Mouse (Mus musculus) layer of hippocampus, postnatal 36 days (tissue): ENCODE measurements around the gene Pak2. TPM values are rescaled to one million over a fixed set of nuclear protein-coding genes. Genes with fewer than 3 reads are reported as not detected.
A peak's percentile ranks its signal among the peaks of the same experiment; 100 is the strongest.
"Not testable (repeated sequence)": the region's sequence is repeated elsewhere in the genome, so short reads cannot be mapped to it uniquely, and the experiment has no call there.

Experiments
- DNase-seq, 2 experiments: peaks; one replicate each; pipeline ENCODE4 v3.0.0; 2022
- total RNA-seq, 2 experiments: library from RNA; stranded (reverse); gene quantifications; 2 replicates each; pipeline ENCODE4 v1.2.3; 2021

The Pak2 gene
- total RNA-seq, 2 experiments from 2014 or later: 29.1 to 30.8 TPM

- DNase-seq: no peak
Observed at GRCm38 (mm10) chr16:32091466-32091865, 12.3 kb upstream of the Pak2 start.

GRCm38 (mm10) chr16:32087629-32088443 is 8.7 kb upstream of the Pak2 start:
- no peak for DNase-seq

- DNase-seq: no peak
Observed at GRCm38 (mm10) chr16:32078408-32078990, 643 bp downstream of the Pak2 start.

- DNase-seq: no peak
Observed at GRCm38 (mm10) chr16:32077648-32078407, 1.3 kb downstream of the Pak2 start.

GRCm38 (mm10) chr16:32076406-32076805 is 2.7 kb downstream of the Pak2 start:
- no peak for DNase-seq

- DNase-seq: no peak
Observed at GRCm38 (mm10) chr16:32075762-32076161, 3.4 kb downstream of the Pak2 start.

GRCm38 (mm10) chr16:32070070-32070469 is 9.1 kb downstream of the Pak2 start:
- DNase-seq: not testable (repeated sequence)

- DNase-seq: no peak
Observed at GRCm38 (mm10) chr16:32068389-32069300, 10.5 kb downstream of the Pak2 start.

- no peak for DNase-seq
Observed at GRCm38 (mm10) chr16:32066899-32067298, 12.2 kb downstream of the Pak2 start.

- no peak for DNase-seq
Observed at GRCm38 (mm10) chr16:32063900-32064299, 15.2 kb downstream of the Pak2 start.

GRCm38 (mm10) chr16:32062226-32062625 is 16.9 kb downstream of the Pak2 start:
- DNase-seq: no peak

- DNase-seq: no peak
Observed at GRCm38 (mm10) chr16:32059840-32060523, 19.2 kb downstream of the Pak2 start.

- DNase-seq: no peak
Observed at GRCm38 (mm10) chr16:32058817-32059216, 20.3 kb downstream of the Pak2 start.

- DNase-seq: no peak
Observed at GRCm38 (mm10) chr16:32042367-32042766, 36.8 kb downstream of the Pak2 start.

- DNase-seq: no peak
Observed at GRCm38 (mm10) chr16:32019678-32020077, 59.5 kb downstream of the Pak2 start.

GRCm38 (mm10) chr16:32010330-32010729 is 68.8 kb downstream of the Pak2 start:
- no peak for DNase-seq

- DNase-seq: peak; percentile 40 to 43
Observed at GRCm38 (mm10) chr16:32009913-32010312, 69.2 kb downstream of the Pak2 start.

GRCm38 (mm10) chr16:32008529-32009293 is 70.4 kb downstream of the Pak2 start:
- no peak for DNase-seq

GRCm38 (mm10) chr16:32004731-32005130 is 74.4 kb downstream of the Pak2 start:
- no peak for DNase-seq
